In the genomic region with DNA sequence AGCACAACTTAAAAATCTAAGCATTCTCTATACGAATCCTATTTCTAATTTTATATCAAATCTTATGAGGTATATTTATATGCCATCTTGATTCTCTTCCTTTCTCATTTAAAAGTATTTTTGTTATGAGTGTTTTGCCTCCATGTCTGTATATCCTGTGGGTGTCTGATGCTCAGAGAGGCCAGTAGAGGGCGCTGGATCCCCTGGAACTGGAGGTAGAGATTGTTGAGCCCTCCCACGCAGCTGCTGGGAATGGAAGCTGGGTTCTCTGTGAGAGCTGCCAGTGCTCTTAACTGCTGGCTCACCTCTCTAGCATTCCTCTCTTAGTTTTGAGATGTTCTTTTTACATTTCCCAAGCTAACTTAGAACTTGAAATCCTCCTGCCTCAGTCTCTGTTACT, we compare ENCODE assay signal across 13 mouse cellular contexts.
DNase-seq lines count a peak whose midpoint lies in the region; TF ChIP-seq lines count a peak whose summit lies in the region.
"Had no signal": no experiment of that assay in that cellular context is flagged by ENCODE, and none has a peak within 500 bp of the region (broad histone marks: within the 10 kb centered on the region; RNA-seq: fewer than 3 reads in every experiment).

No protein-coding gene starts in this region.

- H3K4me3 ChIP-seq in heart, adult 2 months, result no peak overlapping the region
- no peak overlapping the region for H3K4me3 ChIP-seq in testis, adult 2 months (ENCODE audit: control insufficient read depth, low read depth, low read length)
- H3K4me3 ChIP-seq: intestine, embryonic 15.5 days; myocyte had no signal

- no peaks in the 10 kb centered on the region for H3K79me2 ChIP-seq in heart, adult 2 months (replicated peaks; ENCODE audit: control insufficient read depth, insufficient read depth, low read length)

- H3K27me3 ChIP-seq in heart, adult 2 months (ENCODE audit: control insufficient read depth, insufficient read depth, low read length), result no peaks in the 10 kb centered on the region
- H3K27me3 ChIP-seq in testis, adult 2 months (ENCODE audit: control insufficient read depth, insufficient read depth, low read length), result no peaks in the 10 kb centered on the region
- H3K27me3 ChIP-seq: intestine, embryonic 15.5 days had no signal

- TF ChIP-seq EP300 in heart, adult 2 months (IDR thresholded peaks at IDR 0.05; ENCODE audit: insufficient read depth, low read depth, low read length), result no peak

- H3K9ac ChIP-seq in heart, adult 2 months (ENCODE audit: low read depth, low read length), result no peak overlapping the region
- H3K9ac ChIP-seq: intestine, embryonic 15.5 days had no signal

- H3K36me3 ChIP-seq in heart, adult 2 months (ENCODE audit: control insufficient read depth, insufficient read depth, low read length), result no peaks in the 10 kb centered on the region
- no peaks in the 10 kb centered on the region for H3K36me3 ChIP-seq in testis, adult 2 months (ENCODE audit: control insufficient read depth, insufficient read depth, low read length)
- H3K36me3 ChIP-seq: intestine, embryonic 15.5 days had no signal

- TF ChIP-seq POLR2A in heart, adult 2 months (IDR thresholded peaks at IDR 0.05; ENCODE audit: insufficient read depth, low read depth, low read length), result no peak
- no peak for TF ChIP-seq POLR2A in testis, adult 2 months (IDR thresholded peaks at IDR 0.05; ENCODE audit: control insufficient read depth, low read depth, low read length)

- TF ChIP-seq CTCF in heart, adult 2 months (IDR thresholded peaks at IDR 0.05), result peak; percentile 13; the same call in 1 of the 2 replicates
- peak; percentile 66; the same call in 1 of the 2 replicates for TF ChIP-seq CTCF in testis, adult 2 months (IDR thresholded peaks at IDR 0.05; ENCODE audit: control insufficient read depth, insufficient read depth, insufficient replicate concordance, low read depth, low read length)

- DNase-seq in heart, adult 2 months, result no peak
- no peak for DNase-seq in heart, postnatal 10 days
- no peak for DNase-seq in testis, postnatal 10 days (ENCODE audit: low spot score)
- DNase-seq in induced T-regulatory cell, adult 2 months (ENCODE audit: low read depth), result peak; percentile 36
- DNase-seq in thymus, postnatal 36 days, result peak; percentile 12 to 13
- DNase-seq in adrenal gland, postnatal 14 days, result no peak
- no peak for DNase-seq in neural tube, embryonic 10.5 days (ENCODE audit: extremely low spot score, low spot score)
- DNase-seq: cerebellum, adult 9-11 months; heart, postnatal 36 days; right cerebral cortex, postnatal 4 days had no signal

- WGBS in heart, adult 2 months, result 48% methylated on average over 3 of the region's 3 CpGs

- no peaks in the 10 kb centered on the region for H3K4me1 ChIP-seq in heart, adult 2 months (ENCODE audit: control insufficient read depth, insufficient read depth, low read length)
- no peaks in the 10 kb centered on the region for H3K4me1 ChIP-seq in testis, adult 2 months (ENCODE audit: control insufficient read depth, insufficient read depth, low read length)
- H3K4me1 ChIP-seq: intestine, embryonic 15.5 days had no signal

- H3K27ac ChIP-seq in heart, adult 2 months, result no peak overlapping the region
- no peak overlapping the region for H3K27ac ChIP-seq in testis, adult 2 months (ENCODE audit: control insufficient read depth, insufficient read depth, low read depth, low read length)
- H3K27ac ChIP-seq: intestine, embryonic 15.5 days had no signal

- intact Hi-C loops in heart, adult 2 months (cut with DNase I), result no loop called here
- intact Hi-C loops in heart, postnatal 10 days (cut with DNase I), result no loop called here

Comparison
In these comparisons a context has a peak if more than half of its experiments do, and no peak if none do; other contexts are left out.
1. DNase-seq: peak in induced T-regulatory cell, adult 2 months (single experiment) and thymus, postnatal 36 days (2 of 2); none in heart, adult 2 months (0 of 2), heart, postnatal 10 days (0 of 2), testis, postnatal 10 days (single experiment), adrenal gland, postnatal 14 days (single experiment) and neural tube, embryonic 10.5 days (single experiment).